Mouse (Mus musculus) monocyte, adult 5-6 weeks (primary cell): ENCODE results near the gene Acod1. TPM values are rescaled to one million over a fixed set of nuclear protein-coding genes. Genes with fewer than 3 reads are reported as not detected.
A peak's percentile ranks its signal among the peaks of the same experiment; 100 is the strongest.

Source experiments
- ATAC-seq: fragments of 153-309, 156-312 bp; replicated peaks from 2 replicates; pipeline ENCODE4 v1.8.0; 2017; ENCODE audit warnings: mild to moderate bottlenecking; ENCODE audit not compliant: low TSS enrichment, insufficient number of reproducible peaks, severe bottlenecking, poor library complexity, low FRiP score
- total RNA-seq: library from RNA; stranded (forward); fragments of 200-1000, 200-491, 200-594 nt; gene quantifications from 3 replicates; pipeline ENCODE4 v1.2.3, GENCODE M21; 2017

The Acod1 gene
- total RNA-seq, 1 experiment from 2014 or later: 3.6 TPM

GRCm38 (mm10) chr14:103069864-103070611 lies 23.3 kb downstream of the Acod1 start, which contains the start of gene Cln5:
Cln5 (plus strand) TSS chr14:103070216.
- peak; percentile 65 for ATAC-seq

GRCm38 (mm10) chr14:103070790-103071189 lies 24.0 kb downstream of the Acod1 start:
- ATAC-seq: no peak

GRCm38 (mm10) chr14:103071471-103071870 lies 24.7 kb downstream of the Acod1 start:
- no peak for ATAC-seq

- no peak for ATAC-seq
Observed at GRCm38 (mm10) chr14:103072731-103073130, 26.0 kb downstream of the Acod1 start.

- no peak for ATAC-seq
Observed at GRCm38 (mm10) chr14:103073825-103074224, 27.0 kb downstream of the Acod1 start.

GRCm38 (mm10) chr14:103075166-103075565 lies 28.4 kb downstream of the Acod1 start:
- ATAC-seq: no peak

GRCm38 (mm10) chr14:103077272-103078005 lies 30.7 kb downstream of the Acod1 start:
- ATAC-seq: no peak

- no peak for ATAC-seq
Observed at GRCm38 (mm10) chr14:103078006-103078912, 31.5 kb downstream of the Acod1 start.

- ATAC-seq: no peak
Observed at GRCm38 (mm10) chr14:103079209-103079977, 32.6 kb downstream of the Acod1 start.

GRCm38 (mm10) chr14:103085840-103086533 lies 39.2 kb downstream of the Acod1 start:
- ATAC-seq: no peak

- no peak for ATAC-seq
Observed at GRCm38 (mm10) chr14:103086671-103087324, 40.0 kb downstream of the Acod1 start.

GRCm38 (mm10) chr14:103087846-103088245 lies 41.1 kb downstream of the Acod1 start:
- no peak for ATAC-seq

- ATAC-seq: peak; percentile 68
Observed at GRCm38 (mm10) chr14:103088624-103089023, 41.8 kb downstream of the Acod1 start.

GRCm38 (mm10) chr14:103093236-103093635 lies 46.5 kb downstream of the Acod1 start:
- ATAC-seq: no peak

- no peak for ATAC-seq
Observed at GRCm38 (mm10) chr14:103093670-103094069, 46.9 kb downstream of the Acod1 start.

GRCm38 (mm10) chr14:103095036-103095435 lies 48.3 kb downstream of the Acod1 start:
- ATAC-seq: no peak

GRCm38 (mm10) chr14:103095826-103096225 lies 49.0 kb downstream of the Acod1 start:
- no peak for ATAC-seq
